Mouse (Mus musculus): ENCODE data around the gene Sec14l4.

- no peak for TF ChIP-seq CTCF (IDR thresholded peaks at IDR 0.05; ENCODE audit: borderline replicate concordance, extremely low read depth, insufficient read depth, insufficient read length)
- no peak for TF ChIP-seq POLR2A (IDR thresholded peaks at IDR 0.05; ENCODE audit: borderline replicate concordance, extremely low read depth, insufficient read depth, insufficient read length, poor library complexity, severe bottlenecking)
These were observed 56.0 kb downstream of the Sec14l4 start for GRCm38 (mm10) chr11:4087267-4087666.
